Mouse (Mus musculus) forelimb bud, embryonic 11.5 days (tissue): ENCODE measurements around the gene Xlr.
"Not testable (repeated sequence)": the region's sequence is repeated elsewhere in the genome, so short reads cannot be mapped to it uniquely, and the experiment has no call there.

ENCODE experiments used
- DNase-seq: peaks from one replicate; pipeline ENCODE4 v3.0.0-alpha.2; 2012; ENCODE audit warnings: low read depth, low spot score

Gene Xlr

DNA sequence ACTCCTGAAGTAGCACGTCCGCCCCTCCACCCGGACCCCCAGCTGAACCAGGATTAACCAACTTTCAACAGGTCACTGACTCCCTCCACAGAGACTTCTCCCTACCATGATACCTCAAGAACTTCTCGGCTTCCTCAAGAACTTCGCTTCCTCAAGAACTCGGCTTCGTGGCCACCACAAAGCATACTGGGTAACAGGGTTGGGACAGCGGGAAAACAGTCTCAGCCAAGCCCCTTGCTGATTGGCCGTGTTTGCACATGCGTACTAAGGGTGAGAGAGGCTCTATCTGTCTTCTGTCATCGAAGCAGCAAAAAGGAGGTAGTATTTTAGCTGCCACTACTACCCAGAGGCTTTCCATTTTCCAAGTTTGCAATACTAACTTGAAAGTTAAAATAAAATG is at the start of gene Xlr:
Gene Xlr (minus strand): TSS at position 188 of the 400 bp plus-strand sequence.
- DNase-seq = not testable (repeated sequence)

- peak; percentile 11 for DNase-seq
Measured at GRCm38 (mm10) chrX:53799074-53799473, 1.6 kb upstream of the Xlr start.

GRCm38 (mm10) chrX:53776276-53776675 is 21.2 kb downstream of the Xlr start, which contains the start of gene Zfp36l3:
TSS of gene Zfp36l3 (minus strand) at chrX:53776394.
- DNase-seq = no peak

GRCm38 (mm10) chrX:53757736-53758135 is 39.8 kb downstream of the Xlr start, which contains the start of gene 1700013H16Rik:
TSS of gene 1700013H16Rik (minus strand) at chrX:53757831.
- no peak for DNase-seq

DNA sequence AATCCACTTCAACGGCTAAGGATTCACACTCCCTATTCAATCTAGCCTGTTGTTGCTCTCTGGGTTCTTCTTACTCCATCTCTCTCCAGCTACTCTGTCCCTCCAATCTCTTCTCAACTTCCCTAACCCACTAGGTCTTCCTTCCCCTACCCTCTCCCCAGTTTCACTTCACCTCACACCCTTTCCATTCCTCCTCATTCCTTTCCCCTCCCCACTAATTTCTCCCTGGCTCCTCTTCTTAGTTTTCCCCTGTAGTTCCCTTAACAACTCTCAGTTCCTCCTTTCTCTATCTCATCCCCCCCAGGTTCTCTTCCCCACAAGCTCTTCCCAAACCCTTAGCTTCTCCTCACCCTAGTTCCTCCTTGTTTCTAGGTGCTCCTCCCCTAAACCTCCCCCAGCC is 44.7 kb downstream of the Xlr start:
- DNase-seq = no peak

DNA sequence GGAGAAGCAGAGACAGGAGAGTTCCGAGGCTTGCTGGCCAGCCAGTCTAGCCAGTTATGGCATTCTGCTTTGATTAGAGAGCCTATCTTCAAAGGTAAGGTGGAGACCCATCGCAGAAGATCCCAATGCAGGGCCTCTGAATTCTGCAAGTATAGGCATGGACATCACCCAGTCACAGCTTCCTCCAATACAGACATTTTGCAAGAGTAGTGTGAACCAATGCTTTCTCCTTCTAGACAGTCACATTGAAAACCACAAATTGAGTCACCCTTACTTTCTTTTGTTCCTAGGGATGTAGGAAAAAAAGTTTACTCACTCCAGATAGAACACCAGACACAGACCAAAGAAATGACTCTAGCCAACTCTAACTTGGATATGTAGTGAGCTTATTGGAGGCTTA is 68.5 kb downstream of the Xlr start:
- DNase-seq = no peak
